Mouse (Mus musculus): ENCODE measurements around the gene Aff4.
A peak's percentile ranks its signal among the peaks of the same experiment; 100 is the strongest.

Aff4 gene

GRCm38 (mm10) chr11:53458996-53459395 is 108.4 kb downstream of the Aff4 start:
- DNase-seq (ENCODE audit: low spot score in 2 of 2) = no peak

DNA sequence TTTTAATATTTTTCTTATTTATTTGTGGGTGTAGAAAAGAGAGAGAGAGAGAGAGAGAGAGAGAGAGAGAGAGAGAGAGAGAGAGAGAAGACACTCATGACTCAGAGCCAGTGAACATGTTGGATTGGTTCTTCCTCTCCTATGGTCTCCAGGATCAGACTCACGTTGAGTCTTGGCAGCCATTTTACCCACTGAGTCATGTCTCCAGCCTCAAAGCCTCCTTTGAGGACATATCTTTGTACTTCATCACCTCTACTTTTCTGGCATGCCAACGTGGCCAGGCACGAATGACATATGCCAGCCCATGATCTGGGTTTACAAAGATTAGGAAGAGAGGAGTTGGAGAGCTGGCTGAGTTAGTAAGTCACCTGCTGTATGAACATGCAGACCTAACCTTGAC is 109.6 kb downstream of the Aff4 start:
- no peak for DNase-seq (ENCODE audit: low spot score in 2 of 2)

GRCm38 (mm10) chr11:53461727-53462126 is 111.1 kb downstream of the Aff4 start:
- DNase-seq (ENCODE audit: low spot score in 2 of 2) = no peak

- no peak for DNase-seq (ENCODE audit: low spot score in 2 of 2)
Observed at GRCm38 (mm10) chr11:53463551-53464424, 113.2 kb downstream of the Aff4 start.

GRCm38 (mm10) chr11:53466231-53466971 is 115.8 kb downstream of the Aff4 start:
- DNase-seq (ENCODE audit: low spot score in 2 of 2) = peak in 1 of 2 experiments; percentile 64

DNA sequence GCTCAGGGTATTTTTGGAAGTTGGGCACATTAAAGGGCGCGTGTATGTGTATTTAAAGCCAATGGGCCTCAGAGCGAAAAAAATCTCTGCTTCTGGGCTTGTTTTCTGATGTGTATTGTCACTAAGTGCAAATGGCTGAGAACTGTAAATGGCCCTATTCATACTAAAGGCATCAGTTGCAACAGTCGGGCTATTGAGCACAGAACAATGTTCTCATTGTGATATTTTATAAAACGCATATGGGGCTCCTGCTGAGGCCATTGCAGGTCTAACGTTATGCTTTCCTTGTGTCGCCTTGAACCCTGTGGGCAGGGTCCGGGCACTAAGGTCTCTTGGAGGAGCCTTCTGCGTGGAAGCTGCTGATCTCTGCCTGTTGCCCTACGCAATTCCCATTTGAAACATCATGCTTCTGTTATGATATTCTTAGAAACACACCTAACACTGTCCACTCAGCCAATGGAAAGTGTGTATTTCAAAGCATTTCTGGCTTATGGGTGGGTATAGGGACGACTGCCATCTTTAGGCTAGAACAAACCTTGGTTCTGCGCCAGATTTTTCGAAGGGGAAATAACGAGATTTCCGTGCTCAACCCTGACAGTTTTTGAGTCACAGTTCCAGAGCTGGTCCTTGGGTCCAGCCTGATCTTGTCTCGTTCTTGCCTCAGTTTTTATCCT is 118.8 kb downstream of the Aff4 start:
- DNase-seq (ENCODE audit: low spot score in 2 of 2) = peak in 1 of 2 experiments; percentile 12

- DNase-seq (ENCODE audit: low spot score in 2 of 2) = peak; percentile 66 to 88
Observed at GRCm38 (mm10) chr11:53469968-53470695, 119.5 kb downstream of the Aff4 start, which contains the start of gene Gm9837. Gm9837 (minus strand) TSS chr11:53470479.

Measured in thymus, postnatal 10 days (tissue).